Mouse (Mus musculus) heart, adult 2 months (tissue): ENCODE measurements around the gene Ace2.

ENCODE experiments used
- CTCF ChIP-seq: fragments of 200-600 bp; IDR thresholded peaks from 2 replicates; pipeline ENCODE4 v1.8.1; 2022; ENCODE audit warnings: antibody characterized with exemption, mild to moderate bottlenecking, moderate library complexity
- EP300 ChIP-seq: fragments of 200-500 bp; IDR thresholded peaks from 2 replicates; pipeline ENCODE4 v1.6.1; 2011; ENCODE audit warnings: low read depth, low read length, control low read depth; ENCODE audit not compliant: insufficient read depth
- POLR2A ChIP-seq: fragments of 200-500 bp; IDR thresholded peaks from 2 replicates; pipeline ENCODE4 v1.6.1; 2011; ENCODE audit warnings: mild to moderate bottlenecking, low read depth, low read length, control low read depth; ENCODE audit not compliant: insufficient read depth

DNA sequence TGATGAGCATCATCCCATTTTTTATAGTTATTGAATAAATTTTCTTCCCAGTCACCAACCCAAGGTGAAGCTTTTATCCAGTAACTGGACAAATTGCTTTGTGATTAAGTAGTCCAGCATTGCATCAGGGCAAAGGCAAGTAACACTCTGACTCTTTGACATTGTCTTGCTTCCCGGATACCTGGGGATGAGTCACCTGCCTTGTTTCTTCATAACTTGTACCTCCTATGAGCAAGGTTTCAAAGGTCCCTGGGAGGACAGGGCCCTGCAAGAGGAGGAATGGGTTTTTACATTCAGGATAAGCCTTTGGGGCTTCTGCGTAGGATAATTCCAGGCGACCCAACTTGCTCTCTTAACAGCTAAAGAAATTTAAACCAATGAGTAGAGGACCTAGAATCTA, 15.2 kb upstream of the Ace2 start:
- TF ChIP-seq POLR2A (no peak), CTCF (no peak), EP300 (no peak)
